Mouse (Mus musculus): ENCODE data around the gene Gm36028. TPM values are rescaled to one million over a fixed set of nuclear protein-coding genes. Genes with fewer than 3 reads are reported as not detected.

The Gm36028 gene
- polyA plus RNA-seq, 1 experiment from 2014 or later: 0.62 TPM

GRCm38 (mm10) chr16:37817986-37818385, 43.0 kb downstream of the Gm36028 start:
- Histone ChIP-seq H3K36me3 (replicated peaks) (peaks cover 78% of the 10 kb centered on the region), H3K4me3 (no peak overlapping the region), H3K27ac (replicated peaks) (no peak overlapping the region), H3K4me1 (peaks cover 18% of the 10 kb centered on the region), H3K9me3 (no peaks in the 10 kb centered on the region), H3K27me3 (replicated peaks; ENCODE audit: low read depth, poor library complexity, severe bottlenecking) (no peaks in the 10 kb centered on the region)
- 93% methylated on average over 4 of the region's 4 CpGs for WGBS
- DNase-seq (ENCODE audit: low spot score): no peak

DNA sequence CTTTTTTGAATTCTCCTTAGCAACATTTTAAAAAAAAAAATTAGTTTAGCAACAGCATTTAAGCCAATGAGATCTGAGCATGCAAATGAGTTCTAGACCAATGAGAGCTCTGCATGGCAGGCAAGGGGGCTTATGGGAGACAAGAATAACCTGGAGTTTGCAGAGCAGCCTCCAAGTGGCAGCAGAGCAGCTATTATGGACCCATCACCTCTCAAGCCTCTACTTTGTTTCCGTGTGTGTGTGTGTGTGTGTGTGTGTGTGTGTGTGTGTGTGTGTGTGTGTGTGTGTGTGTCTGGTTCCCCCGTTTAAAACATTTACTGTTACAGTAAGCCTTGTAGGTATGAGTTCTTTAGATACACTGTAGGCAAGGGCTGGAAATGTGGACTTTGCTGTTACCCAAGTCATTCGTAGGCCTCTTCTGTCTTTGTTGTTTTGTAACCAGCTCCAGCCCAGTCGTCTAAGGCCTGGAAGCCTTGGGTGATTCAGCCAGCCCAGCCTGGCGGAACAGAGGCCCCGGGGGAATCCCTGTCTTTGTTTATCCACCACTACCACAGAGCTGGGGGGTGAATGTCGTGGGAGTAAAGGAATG, 46.5 kb downstream of the Gm36028 start:
- no peaks in the 10 kb centered on the region; the same call in 1 of the 2 replicates for H3K9me3 ChIP-seq
- H3K27ac ChIP-seq (replicated peaks): peak overlapping the region; percentile 76
- H3K4me1 ChIP-seq: peaks cover 27% of the 10 kb centered on the region
- WGBS: 27% methylated on average over 7 of the region's 7 CpGs
- peak overlapping the region; percentile 32; the same call in 1 of the 2 replicates for H3K4me3 ChIP-seq
- DNase-seq (ENCODE audit: low spot score): peak; percentile 79
- peaks cover 52% of the 10 kb centered on the region for H3K36me3 ChIP-seq (replicated peaks)
- no peaks in the 10 kb centered on the region for H3K27me3 ChIP-seq (replicated peaks; ENCODE audit: low read depth, poor library complexity, severe bottlenecking)

- Histone ChIP-seq H3K36me3 (replicated peaks) (peaks cover 51% of the 10 kb centered on the region), H3K9me3 (no peaks in the 10 kb centered on the region; the same call in 1 of the 2 replicates), H3K4me1 (peaks cover 34% of the 10 kb centered on the region), H3K27me3 (replicated peaks; ENCODE audit: low read depth, poor library complexity, severe bottlenecking) (no peaks in the 10 kb centered on the region), H3K27ac (replicated peaks) (peak overlapping the region; percentile 76), H3K4me3 (peak overlapping the region; percentile 32; the same call in 1 of the 2 replicates)
- peak; percentile 32 for DNase-seq (ENCODE audit: low spot score)
- 41% methylated on average over 5 of the region's 5 CpGs for WGBS
Observed at GRCm38 (mm10) chr16:37813691-37814382, 47.1 kb downstream of the Gm36028 start.

DNA sequence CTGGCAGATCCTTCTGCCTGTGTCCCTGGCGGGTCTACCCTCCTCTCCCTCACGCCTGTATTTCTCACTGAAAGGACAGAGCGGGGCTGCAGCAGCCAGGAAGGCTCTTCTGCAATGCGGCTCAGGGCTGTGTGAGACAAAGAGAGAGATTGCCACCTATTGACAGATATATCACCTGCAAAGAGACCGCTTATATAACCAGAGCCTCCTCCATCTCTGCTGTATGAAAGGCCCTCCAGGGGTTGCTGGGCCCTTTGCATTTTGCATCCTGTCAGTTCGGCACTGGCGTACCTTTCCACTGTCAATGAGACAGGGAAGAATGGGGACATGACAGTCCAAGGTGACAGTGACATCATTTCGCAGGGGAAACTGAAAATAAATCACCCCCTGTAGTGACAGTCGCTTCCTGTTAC, 48.5 kb downstream of the Gm36028 start:
- H3K27ac ChIP-seq (replicated peaks): no peak overlapping the region
- peaks cover 39% of the 10 kb centered on the region for H3K4me1 ChIP-seq
- no peak overlapping the region for H3K4me3 ChIP-seq
- H3K27me3 ChIP-seq (replicated peaks; ENCODE audit: low read depth, poor library complexity, severe bottlenecking): no peaks in the 10 kb centered on the region
- 66% methylated on average over 9 of the region's 9 CpGs for WGBS
- H3K9me3 ChIP-seq: no peaks in the 10 kb centered on the region; the same call in 1 of the 2 replicates
- DNase-seq (ENCODE audit: low spot score): no peak
- H3K36me3 ChIP-seq (replicated peaks): peaks cover 46% of the 10 kb centered on the region

GRCm38 (mm10) chr16:37811874-37812273, 49.1 kb downstream of the Gm36028 start:
- no peak for DNase-seq (ENCODE audit: low spot score)
- Histone ChIP-seq H3K36me3 (replicated peaks) (peaks cover 46% of the 10 kb centered on the region), H3K27ac (replicated peaks) (0 out of 2 replicates have a peak overlapping the region, but pooled peaks have one; percentile 26), H3K27me3 (replicated peaks; ENCODE audit: low read depth, poor library complexity, severe bottlenecking) (no peaks in the 10 kb centered on the region), H3K4me3 (no peak overlapping the region), H3K9me3 (no peaks in the 10 kb centered on the region; the same call in 1 of the 2 replicates), H3K4me1 (peaks cover 45% of the 10 kb centered on the region)
- 89% methylated on average over 8 of the region's 8 CpGs for WGBS

GRCm38 (mm10) chr16:37809623-37809992, 51.3 kb downstream of the Gm36028 start:
- Histone ChIP-seq H3K27me3 (replicated peaks; ENCODE audit: low read depth, poor library complexity, severe bottlenecking) (no peaks in the 10 kb centered on the region), H3K36me3 (replicated peaks) (peaks cover 46% of the 10 kb centered on the region), H3K4me1 (peaks cover 55% of the 10 kb centered on the region), H3K4me3 (no peak overlapping the region), H3K27ac (replicated peaks) (no peak overlapping the region), H3K9me3 (peaks cover 9% of the 10 kb centered on the region; the same call in 1 of the 2 replicates)
- DNase-seq (ENCODE audit: low spot score): no peak
- WGBS: 91% methylated on average over 6 of the region's 6 CpGs

DNA sequence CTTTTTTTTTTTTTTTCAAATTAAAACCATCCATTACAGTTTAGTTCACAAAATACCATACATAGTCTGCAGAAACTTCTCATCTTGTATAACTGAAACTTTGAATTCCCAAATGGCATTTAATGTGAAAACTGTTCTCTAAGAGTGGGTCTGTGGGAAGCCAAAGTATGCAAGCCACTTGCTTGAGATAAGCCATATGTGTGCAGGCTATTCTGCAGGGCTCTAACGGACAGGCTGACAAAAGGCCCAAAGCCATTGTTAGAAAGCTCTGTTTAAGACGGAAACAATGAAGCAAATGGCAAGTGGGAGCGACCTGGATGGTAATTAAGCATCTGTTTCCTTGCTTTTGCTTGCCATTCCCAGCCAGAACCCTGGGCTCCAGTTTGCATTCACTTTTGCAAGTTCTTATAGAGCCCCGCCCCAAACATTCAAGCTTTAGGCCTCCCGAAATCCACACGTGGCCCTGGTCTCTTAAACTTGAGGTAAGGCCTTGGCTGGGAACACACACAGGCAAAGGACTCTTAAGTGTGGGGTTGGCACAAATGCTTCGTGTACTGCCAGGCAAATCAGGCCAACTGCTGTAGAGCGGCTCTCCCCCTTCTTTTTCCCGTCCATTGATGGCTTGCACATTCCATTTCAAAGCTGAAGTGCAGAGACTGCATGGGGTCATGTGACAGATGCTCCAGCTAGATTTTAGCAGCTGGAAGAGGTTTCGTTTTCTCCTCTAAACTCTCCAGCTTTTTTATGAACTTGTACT, 51.9 kb downstream of the Gm36028 start:
- no peak for DNase-seq (ENCODE audit: low spot score)
- WGBS: 55% methylated on average over 10 of the region's 10 CpGs
- Histone ChIP-seq H3K9me3 (peaks cover 11% of the 10 kb centered on the region; the same call in 1 of the 2 replicates), H3K27me3 (replicated peaks; ENCODE audit: low read depth, poor library complexity, severe bottlenecking) (no peaks in the 10 kb centered on the region), H3K27ac (replicated peaks) (peak overlapping the region; percentile 36; the same call in 1 of the 2 replicates), H3K36me3 (replicated peaks) (peaks cover 52% of the 10 kb centered on the region), H3K4me3 (no peak overlapping the region), H3K4me1 (peaks cover 50% of the 10 kb centered on the region)

DNA sequence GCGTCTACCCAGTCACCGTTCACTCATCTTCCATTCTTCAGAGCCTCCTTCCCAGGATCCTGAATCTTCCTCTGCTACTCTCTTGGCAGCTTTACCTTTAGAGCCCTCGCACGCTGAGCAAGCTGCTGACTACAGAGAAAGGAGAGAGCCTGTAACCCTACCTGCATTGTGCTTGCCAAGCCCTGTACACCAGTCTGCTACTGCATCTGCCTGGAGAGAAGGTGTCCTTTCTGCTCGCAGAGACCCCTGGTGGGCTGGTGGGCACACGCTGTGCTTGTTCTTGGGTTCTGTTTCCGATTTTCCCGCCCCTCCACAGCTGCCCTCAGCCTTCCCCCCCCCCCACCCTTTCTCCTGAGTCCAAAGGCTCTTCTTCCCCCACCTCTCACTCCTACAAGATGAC, 53.7 kb downstream of the Gm36028 start:
- WGBS: 78% methylated on average over 8 of the region's 8 CpGs
- H3K9me3 ChIP-seq: peaks cover 11% of the 10 kb centered on the region; the same call in 1 of the 2 replicates
- H3K27me3 ChIP-seq (replicated peaks; ENCODE audit: low read depth, poor library complexity, severe bottlenecking): no peaks in the 10 kb centered on the region
- DNase-seq (ENCODE audit: low spot score): peak; percentile 59
- peak overlapping the region; percentile 35 for H3K27ac ChIP-seq (replicated peaks)
- peaks cover 42% of the 10 kb centered on the region for H3K4me1 ChIP-seq
- peaks cover 70% of the 10 kb centered on the region for H3K36me3 ChIP-seq (replicated peaks)
- no peak overlapping the region for H3K4me3 ChIP-seq

DNA sequence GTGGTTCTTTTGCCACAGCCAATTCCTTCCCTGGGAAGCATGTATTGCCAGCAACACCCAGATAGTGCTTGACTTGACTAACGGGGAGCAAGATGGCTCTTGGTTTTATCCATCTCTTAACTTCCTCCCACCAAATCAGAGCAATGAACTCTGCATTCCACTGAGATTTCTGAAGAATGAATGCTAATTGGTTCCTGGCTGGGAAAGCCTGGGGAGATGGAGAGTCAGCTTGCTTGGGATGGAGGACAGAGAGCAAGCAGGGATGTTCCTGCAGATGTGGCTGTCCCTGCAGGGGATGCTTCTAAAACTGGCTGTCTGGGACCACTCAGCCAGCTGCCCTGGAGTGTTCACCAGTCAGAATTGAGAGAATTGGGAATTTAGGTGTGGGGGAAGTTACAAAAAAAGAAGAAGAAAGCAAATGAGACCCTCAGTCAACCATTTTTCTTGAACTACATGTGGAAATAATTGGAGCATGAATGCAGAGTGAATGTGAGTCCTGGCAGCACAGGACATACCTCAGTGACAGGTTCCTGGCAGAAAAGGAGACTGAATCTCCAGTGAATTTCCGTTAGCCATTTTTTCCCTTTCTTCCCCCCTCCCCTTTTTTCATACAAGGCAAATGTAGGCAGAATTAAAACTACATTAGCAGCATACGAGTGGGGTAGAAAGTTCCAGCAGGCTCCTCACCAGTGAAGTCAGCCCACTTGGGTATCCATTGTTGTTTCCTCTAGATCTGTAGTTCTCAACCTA, 55.0 kb downstream of the Gm36028 start:
- Histone ChIP-seq H3K9me3 (peaks cover 11% of the 10 kb centered on the region; the same call in 1 of the 2 replicates), H3K27ac (replicated peaks) (no peak overlapping the region)

DNA sequence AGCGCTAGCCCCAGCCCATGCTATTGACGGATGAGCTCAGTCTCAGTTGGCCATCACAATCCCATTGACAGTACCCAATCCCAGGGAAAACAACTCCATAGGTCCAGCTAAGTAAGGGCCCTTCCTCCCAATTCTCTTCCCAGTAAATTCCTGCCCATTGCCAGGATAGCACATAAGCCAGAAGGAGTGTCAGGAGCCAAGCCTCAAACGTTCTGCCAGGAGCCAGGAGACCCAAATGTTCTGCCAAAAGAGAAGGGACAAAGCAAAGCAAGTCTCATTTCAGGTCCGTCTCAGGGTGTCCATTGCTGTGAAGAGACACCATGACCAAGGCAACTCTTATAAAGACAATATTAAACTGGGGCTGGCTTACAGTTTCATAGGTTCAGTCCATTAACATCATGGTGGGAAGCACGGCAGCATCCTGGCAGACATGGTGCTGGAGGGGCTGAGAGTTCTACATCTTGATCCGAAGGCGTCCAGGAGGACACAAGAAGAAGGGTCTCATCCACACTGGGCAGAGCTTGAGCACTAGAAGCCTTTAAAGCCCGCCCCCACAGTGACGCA, 57.5 kb downstream of the Gm36028 start:
- Histone ChIP-seq H3K4me1 (peaks cover 40% of the 10 kb centered on the region), H3K27me3 (replicated peaks; ENCODE audit: low read depth, poor library complexity, severe bottlenecking) (no peaks in the 10 kb centered on the region), H3K36me3 (replicated peaks) (peaks cover 72% of the 10 kb centered on the region), H3K4me3 (no peak overlapping the region), H3K27ac (replicated peaks) (no peak overlapping the region), H3K9me3 (peaks cover 11% of the 10 kb centered on the region; the same call in 1 of the 2 replicates)
- no peak for DNase-seq (ENCODE audit: low spot score)
- 94% methylated on average over 9 of the region's 9 CpGs for WGBS

More for the DNA sequence above, 55.0 kb downstream of the Gm36028 start:
- no peak overlapping the region for H3K4me3 ChIP-seq
- peaks cover 73% of the 10 kb centered on the region for H3K36me3 ChIP-seq (replicated peaks)
- H3K27me3 ChIP-seq (replicated peaks; ENCODE audit: low read depth, poor library complexity, severe bottlenecking): no peaks in the 10 kb centered on the region
- 62% methylated on average over 3 of the region's 3 CpGs for WGBS
- peaks cover 49% of the 10 kb centered on the region for H3K4me1 ChIP-seq
- no peak for DNase-seq (ENCODE audit: low spot score)

GRCm38 (mm10) chr16:37802686-37803295, 58.2 kb downstream of the Gm36028 start:
- Histone ChIP-seq H3K36me3 (replicated peaks) (peaks cover 69% of the 10 kb centered on the region), H3K27ac (replicated peaks) (no peak overlapping the region), H3K9me3 (peaks cover 11% of the 10 kb centered on the region; the same call in 1 of the 2 replicates), H3K4me1 (peaks cover 37% of the 10 kb centered on the region), H3K4me3 (no peak overlapping the region), H3K27me3 (replicated peaks; ENCODE audit: low read depth, poor library complexity, severe bottlenecking) (no peaks in the 10 kb centered on the region)
- WGBS: 58% methylated on average over 4 of the region's 4 CpGs
- no peak for DNase-seq (ENCODE audit: low spot score)
